Mouse (Mus musculus): ENCODE data around the gene Ckmt1.
A peak's percentile ranks its signal among the peaks of the same experiment; 100 is the strongest.
"Not testable (repeated sequence)": the region's sequence is repeated elsewhere in the genome, so short reads cannot be mapped to it uniquely, and the experiment has no call there.

Gene Ckmt1

GRCm38 (mm10) chr2:121357494-121357893 lies at the start of gene Ckmt1:
Ckmt1 (plus strand) TSS chr2:121357714.
- no peak for DNase-seq

DNA sequence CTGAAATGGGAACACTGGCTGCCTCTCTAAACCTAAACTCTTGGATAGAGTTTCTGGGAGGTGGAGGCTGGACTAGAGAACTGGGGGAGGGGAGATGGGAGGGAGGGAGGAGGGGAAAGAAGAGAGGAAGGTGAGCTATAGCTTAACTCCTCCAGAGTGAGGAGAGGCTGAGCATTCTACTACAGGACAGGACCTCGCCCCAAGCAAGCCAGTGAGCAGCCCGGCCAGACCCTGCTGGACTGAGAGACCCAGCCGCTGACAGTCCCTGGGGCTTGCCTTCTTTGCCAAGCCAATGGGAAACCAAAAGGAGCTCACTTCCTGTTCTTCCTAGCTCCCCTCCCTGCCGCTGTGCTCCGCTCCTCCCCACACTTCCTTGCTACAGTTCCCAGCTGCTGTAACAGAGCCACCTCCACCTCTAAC lies 48.5 kb upstream of the Ckmt1 start:
- DNase-seq: no peak

DNA sequence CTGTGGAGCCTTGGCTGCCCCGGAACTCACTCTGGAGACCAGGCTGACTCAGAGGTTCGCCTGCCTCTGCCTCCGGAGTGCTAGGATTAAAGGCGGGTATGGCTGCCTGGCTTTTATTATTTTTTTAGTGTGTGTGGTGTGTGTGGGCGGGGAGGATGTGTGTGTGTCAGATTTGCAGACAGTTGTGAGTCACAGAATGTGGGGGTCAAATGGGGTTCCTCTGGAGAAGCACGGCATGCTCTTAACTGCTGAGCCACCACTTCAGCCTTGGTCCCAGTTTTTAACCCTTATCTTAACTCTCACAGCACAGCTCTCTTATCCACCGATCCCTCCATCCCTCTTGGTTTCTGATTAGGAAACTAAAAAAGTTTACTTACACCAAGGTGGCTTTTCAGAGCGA lies 41.2 kb upstream of the Ckmt1 start:
- DNase-seq: no peak

GRCm38 (mm10) chr2:121323041-121323440 lies 34.5 kb upstream of the Ckmt1 start:
- no peak for DNase-seq

GRCm38 (mm10) chr2:121323693-121324470 lies 33.6 kb upstream of the Ckmt1 start:
- DNase-seq: no peak

- no peak for DNase-seq
Measured at GRCm38 (mm10) chr2:121329492-121329891, 28.0 kb upstream of the Ckmt1 start.

- peak; percentile 22 for DNase-seq
Measured at GRCm38 (mm10) chr2:121339057-121339456, 18.5 kb upstream of the Ckmt1 start.

GRCm38 (mm10) chr2:121353156-121353555 lies 4.4 kb upstream of the Ckmt1 start:
- DNase-seq: no peak

DNA sequence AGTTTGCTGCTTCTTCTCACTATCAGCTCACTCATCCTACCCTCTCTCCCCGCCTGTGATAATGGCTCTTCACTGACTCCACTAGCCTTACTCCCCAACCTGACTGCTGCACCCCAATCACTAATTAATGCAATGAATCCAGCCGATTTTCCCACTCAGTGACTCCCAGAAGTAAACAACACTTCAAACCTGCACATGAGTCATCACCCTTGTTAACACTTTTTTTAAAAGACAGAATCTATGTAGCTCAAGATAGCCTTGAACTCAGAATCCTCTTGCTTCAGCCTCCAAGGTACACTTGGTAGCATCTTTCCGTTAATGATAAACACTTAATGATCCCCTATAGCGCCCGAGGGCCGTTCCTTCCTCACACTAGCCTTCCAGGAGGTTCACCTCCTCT lies 3.1 kb upstream of the Ckmt1 start:
- no peak for DNase-seq

DNA sequence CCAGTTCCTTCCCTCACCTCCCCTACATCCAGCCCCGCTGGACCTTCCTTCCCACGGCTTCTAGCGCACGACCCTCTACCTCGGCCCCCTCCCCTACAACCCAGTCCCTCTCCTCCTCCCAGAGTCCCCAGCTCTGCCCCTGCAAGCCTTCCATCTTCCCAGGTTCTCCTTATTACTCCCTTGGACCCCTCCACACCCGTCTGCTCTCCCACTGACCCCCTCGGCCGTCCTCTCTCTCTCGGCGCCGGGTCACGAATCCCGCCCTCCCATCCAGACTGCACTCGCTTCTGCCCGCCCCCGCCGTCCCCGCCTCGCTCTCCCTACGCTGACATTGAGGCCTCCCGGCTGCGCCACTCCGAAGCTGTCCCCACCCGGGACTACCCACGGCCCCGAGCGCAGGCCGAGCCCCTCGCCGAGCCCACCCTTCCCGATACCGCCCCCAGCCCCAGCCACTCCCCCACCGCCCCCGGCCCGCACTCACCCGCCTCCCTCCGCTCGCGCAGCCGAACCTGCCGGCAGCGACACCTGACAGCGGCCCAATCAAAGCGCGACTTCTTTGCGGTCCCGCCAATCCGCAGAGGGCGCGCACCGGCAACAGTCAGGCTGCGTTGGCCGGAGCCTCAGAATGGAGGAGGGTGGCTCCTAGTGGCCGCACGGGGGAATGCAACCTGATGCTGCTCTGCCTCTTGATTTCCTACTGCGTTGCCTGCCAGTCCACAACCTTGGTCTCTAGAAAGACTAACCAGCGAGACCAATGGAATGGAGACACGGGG lies 2.5 kb upstream of the Ckmt1 start, which contains the start of gene Ppip5k1:
Gene Ppip5k1, minus strand, starts transcription at position 577 of the 773 bp plus-strand sequence.
- DNase-seq: peak; percentile 97

DNA sequence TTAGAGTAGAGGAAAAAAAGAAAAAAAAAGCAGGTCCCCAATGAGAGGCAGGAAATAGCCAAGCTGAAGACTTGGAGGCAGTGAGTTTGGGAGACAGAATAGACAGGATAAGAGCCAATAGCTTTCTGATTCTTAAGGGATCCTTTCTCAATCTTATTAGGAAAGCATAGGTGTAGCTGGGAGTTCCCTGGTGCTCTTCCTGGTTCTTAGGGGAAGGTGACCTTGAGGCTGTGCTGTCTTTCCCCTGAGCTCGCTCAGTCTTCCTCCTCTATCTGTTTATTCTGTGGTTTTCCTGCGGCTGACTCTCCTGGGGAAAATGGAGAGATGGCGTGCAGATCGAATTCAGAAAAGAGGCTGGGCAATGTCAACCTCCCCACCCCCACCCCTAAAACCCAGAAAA lies 447 bp downstream of the Ckmt1 start:
- no peak for DNase-seq

DNA sequence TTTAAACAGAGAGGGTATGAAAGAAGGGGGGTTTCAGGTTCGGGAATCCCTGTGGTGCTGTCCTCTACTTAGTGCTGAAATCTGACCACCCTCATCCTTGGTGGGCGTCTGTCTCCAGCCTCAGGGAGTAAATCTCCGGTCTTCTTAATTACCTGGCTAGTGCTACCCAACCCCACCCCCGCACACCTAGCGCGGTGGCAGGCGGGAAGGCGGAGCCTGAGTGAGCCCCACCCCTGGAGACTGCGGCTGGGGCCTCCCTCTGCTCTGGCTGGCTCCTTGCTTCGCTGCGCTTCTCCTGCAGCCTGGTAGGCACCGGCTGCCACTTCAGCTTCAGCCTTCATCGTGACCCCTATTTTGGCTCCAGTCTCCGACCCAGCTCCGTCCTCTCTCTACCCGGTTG lies 867 bp downstream of the Ckmt1 start:
- peak; percentile 44 for DNase-seq

DNA sequence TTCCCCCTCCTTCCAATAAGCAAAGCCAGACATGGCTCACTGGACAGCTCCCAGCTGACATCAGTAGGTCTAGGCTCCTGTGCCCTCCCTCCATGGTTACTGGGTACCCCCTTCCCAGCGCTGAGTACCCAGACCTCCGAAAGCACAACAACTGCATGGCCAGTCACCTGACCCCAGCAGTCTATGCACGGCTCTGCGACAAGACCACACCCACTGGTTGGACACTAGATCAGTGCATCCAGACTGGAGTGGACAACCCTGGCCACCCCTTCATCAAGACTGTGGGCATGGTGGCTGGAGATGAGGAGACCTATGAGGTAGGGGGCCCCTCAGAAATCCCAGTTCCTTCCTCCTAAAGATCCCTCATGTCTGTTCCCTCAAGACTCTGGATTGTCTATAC lies 1.9 kb downstream of the Ckmt1 start:
- no peak for DNase-seq

DNA sequence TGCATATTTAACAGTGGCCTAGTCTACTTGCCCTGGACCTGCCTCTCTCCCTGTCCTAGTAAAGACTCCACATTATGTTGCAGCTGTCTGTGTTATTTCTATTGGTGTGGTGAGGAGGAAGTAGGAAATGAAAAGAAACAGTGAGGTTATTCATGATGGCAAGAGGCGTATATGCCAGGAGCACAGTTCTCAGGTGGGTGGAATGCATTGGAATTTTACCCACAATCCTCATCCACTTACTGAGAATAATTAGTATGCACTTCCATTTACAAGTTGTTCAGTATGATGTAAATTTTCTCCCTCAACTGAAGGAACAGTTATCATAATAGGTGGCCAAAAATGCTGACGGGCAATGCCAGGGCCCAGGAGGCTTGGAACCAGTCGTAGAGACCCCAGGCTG lies 6.1 kb downstream of the Ckmt1 start:
- no peak for DNase-seq

- no peak for DNase-seq
Measured at GRCm38 (mm10) chr2:121368831-121369230, 11.3 kb downstream of the Ckmt1 start.

DNA sequence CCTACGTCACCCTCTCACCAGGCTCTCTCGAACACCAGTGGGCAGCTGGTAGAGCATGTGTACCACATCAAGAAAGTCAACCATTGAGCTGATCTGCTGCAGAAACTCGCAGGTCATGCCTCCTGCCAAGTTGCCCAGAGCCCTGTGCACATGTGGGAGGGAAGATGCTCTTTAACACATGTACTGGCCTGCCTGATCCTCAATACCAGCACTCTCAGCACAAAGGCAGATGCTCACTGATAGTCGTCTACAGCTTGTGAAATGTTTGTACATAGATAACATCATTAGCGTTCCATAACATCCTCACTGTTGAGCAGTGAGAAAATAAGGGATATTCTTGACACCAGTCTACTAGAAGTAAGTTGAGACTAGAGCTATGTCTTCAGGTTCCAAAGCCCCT lies 13.4 kb downstream of the Ckmt1 start:
- no peak for DNase-seq

GRCm38 (mm10) chr2:121372266-121372665 lies 14.8 kb downstream of the Ckmt1 start:
- DNase-seq: no peak

GRCm38 (mm10) chr2:121374766-121375165 lies 17.3 kb downstream of the Ckmt1 start:
- no peak for DNase-seq

- DNase-seq: not testable (repeated sequence)
Measured at GRCm38 (mm10) chr2:121386961-121387575, 29.6 kb downstream of the Ckmt1 start, which contains the start of gene Strc. Strc (minus strand) TSS chr2:121387168.

- peak; percentile 82 for DNase-seq
Measured at GRCm38 (mm10) chr2:121396624-121397023, 39.1 kb downstream of the Ckmt1 start.

DNA sequence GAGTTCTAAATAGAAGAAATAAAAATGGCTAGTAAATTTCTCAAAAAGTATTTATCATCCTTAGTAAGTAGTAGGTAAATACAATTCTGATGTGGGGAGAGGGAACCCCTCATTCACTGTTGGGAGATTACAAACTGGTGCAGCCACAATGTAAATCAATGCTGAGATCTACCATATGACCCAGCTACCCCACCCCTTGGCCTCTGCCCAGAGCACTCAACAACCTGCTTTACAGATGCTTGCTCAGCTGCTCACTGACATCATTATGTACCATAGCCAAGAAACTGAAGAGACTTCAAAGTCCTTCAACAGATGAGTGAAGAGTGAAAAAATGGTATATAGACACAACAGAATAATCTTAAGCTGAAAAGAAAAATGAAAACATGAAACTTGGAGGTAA lies 45.8 kb downstream of the Ckmt1 start:
- no peak for DNase-seq

- peak; percentile 68 for DNase-seq
Measured at GRCm38 (mm10) chr2:121408160-121408559, 50.6 kb downstream of the Ckmt1 start.

DNA sequence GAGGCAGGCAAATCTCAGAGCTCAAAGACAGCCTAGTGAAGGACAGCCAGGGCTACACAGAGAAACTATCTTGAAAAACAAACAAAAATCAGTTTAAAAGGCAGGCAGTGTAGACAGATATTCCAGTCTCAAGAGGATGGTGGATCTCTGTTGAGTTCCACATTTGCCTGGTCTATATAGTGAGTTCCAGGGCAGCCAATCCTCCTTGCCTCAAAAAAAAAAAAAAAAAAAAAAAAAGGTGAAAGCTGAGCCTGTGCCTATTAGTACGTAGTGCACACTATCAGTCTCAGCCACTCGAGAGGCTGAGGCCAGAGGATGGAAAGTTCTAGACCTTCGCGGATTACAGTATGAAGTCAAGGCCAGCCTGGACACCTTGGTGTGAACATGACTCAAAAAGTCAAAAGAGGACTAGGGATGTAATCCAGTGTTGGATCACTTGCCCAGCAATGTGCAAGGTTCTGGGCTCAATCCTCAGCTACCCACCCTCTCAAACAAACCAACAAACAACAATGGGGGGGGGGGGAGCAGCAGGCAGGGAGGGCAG lies 55.4 kb downstream of the Ckmt1 start:
- DNase-seq: no peak
